Mouse (Mus musculus) ES-Bruce4 (cell line): ENCODE measurements around the gene Glis1. TPM values are rescaled to one million over a fixed set of nuclear protein-coding genes. Genes with fewer than 3 reads are reported as not detected.

Source experiments
- H3K27ac ChIP-seq: 2 replicates; pipeline ENCODE4 v1.5.1; 2012; ENCODE audit warnings: low read length, inconsistent platforms; ENCODE audit not compliant: insufficient read depth
- H3K27me3 ChIP-seq: 2 replicates; pipeline ENCODE4 v1.6.1; 2012; ENCODE audit warnings: mild to moderate bottlenecking, low read length, inconsistent platforms; ENCODE audit not compliant: control insufficient read depth, poor library complexity, insufficient read depth, severe bottlenecking
- H3K36me3 ChIP-seq: 2 replicates; pipeline ENCODE4 v1.6.1; 2012; ENCODE audit warnings: inconsistent platforms, mild to moderate bottlenecking, low read length, moderate library complexity; ENCODE audit not compliant: control insufficient read depth, poor library complexity, insufficient read depth, severe bottlenecking
- H3K4me1 ChIP-seq: one replicate; pipeline ENCODE4 v1.8.1; 2011; ENCODE audit warnings: low read length; ENCODE audit not compliant: control insufficient read depth, insufficient read depth
- H3K4me3 ChIP-seq: 2 replicates; pipeline ENCODE4 v1.5.1; 2011; ENCODE audit warnings: low read depth, mild to moderate bottlenecking, low read length
- H3K9ac ChIP-seq: 2 replicates; pipeline ENCODE4 v1.6.1; 2012; ENCODE audit warnings: low read depth, mild to moderate bottlenecking, inconsistent platforms; ENCODE audit not compliant: poor library complexity, severe bottlenecking
- H3K9me3 ChIP-seq: replicated peaks from 2 replicates; pipeline ENCODE4 v1.6.1; 2012; ENCODE audit warnings: mild to moderate bottlenecking, low read length, inconsistent platforms; ENCODE audit not compliant: control insufficient read depth, poor library complexity, insufficient read depth, severe bottlenecking
- CTCF ChIP-seq: IDR thresholded peaks from one replicate; pipeline ENCODE4 v1.8.1; 2011; ENCODE audit warnings: low read depth, low read length
- EP300 ChIP-seq: IDR thresholded peaks from 2 replicates; pipeline ENCODE4 v1.6.1; 2011; ENCODE audit warnings: low read depth, low read length; ENCODE audit not compliant: insufficient read depth
- POLR2A ChIP-seq: IDR thresholded peaks from one replicate; pipeline ENCODE4 v1.8.1; 2011; ENCODE audit warnings: low read length; ENCODE audit not compliant: insufficient read depth
- polyA plus RNA-seq: library from polyadenylated mRNA; stranded (reverse); fragments of >200 nt; gene quantifications from 2 replicates; pipeline ENCODE4 v1.2.4, GENCODE M21; 2011; ENCODE audit warnings: low read depth; ENCODE audit not compliant: missing spikeins, insufficient read depth, insufficient read length

Glis1 gene
- polyA plus RNA-seq, 1 experiment, result 0.28 TPM

- Histone ChIP-seq H3K36me3 (no peaks in the 10 kb centered on the region), H3K9ac (no peak overlapping the region), H3K4me3 (0 out of 2 replicates have a peak overlapping the region, but pooled peaks have one; percentile 3), H3K27ac (no peak overlapping the region), H3K9me3 (no peaks in the 10 kb centered on the region), H3K4me1 (no peaks in the 10 kb centered on the region), H3K27me3 (no peaks in the 10 kb centered on the region)
- TF ChIP-seq CTCF, result no peak
- TF ChIP-seq POLR2A, result no peak
- TF ChIP-seq EP300, result no peak
These were observed 24.5 kb downstream of the Glis1 start for GRCm38 (mm10) chr4:107458907-107459306.

- no peaks in the 10 kb centered on the region for H3K9me3 ChIP-seq
- H3K4me1 ChIP-seq, result no peaks in the 10 kb centered on the region
- H3K27me3 ChIP-seq, result no peaks in the 10 kb centered on the region
- TF ChIP-seq CTCF, result no peak
- TF ChIP-seq EP300, result no peak
- no peak for TF ChIP-seq POLR2A
- H3K4me3 ChIP-seq, result no peak overlapping the region
- no peaks in the 10 kb centered on the region for H3K36me3 ChIP-seq
- H3K27ac ChIP-seq, result no peak overlapping the region
- no peak overlapping the region for H3K9ac ChIP-seq
These were observed 25.1 kb downstream of the Glis1 start for GRCm38 (mm10) chr4:107459461-107459860.

- no peaks in the 10 kb centered on the region for H3K27me3 ChIP-seq
- no peak overlapping the region for H3K4me3 ChIP-seq
- no peaks in the 10 kb centered on the region for H3K4me1 ChIP-seq
- H3K9me3 ChIP-seq, result no peaks in the 10 kb centered on the region
- H3K27ac ChIP-seq, result no peak overlapping the region
- H3K36me3 ChIP-seq, result no peaks in the 10 kb centered on the region
- TF ChIP-seq CTCF (no peak), POLR2A (no peak), EP300 (no peak)
- H3K9ac ChIP-seq, result no peak overlapping the region
These were observed 26.1 kb downstream of the Glis1 start for GRCm38 (mm10) chr4:107460468-107460867.

DNA sequence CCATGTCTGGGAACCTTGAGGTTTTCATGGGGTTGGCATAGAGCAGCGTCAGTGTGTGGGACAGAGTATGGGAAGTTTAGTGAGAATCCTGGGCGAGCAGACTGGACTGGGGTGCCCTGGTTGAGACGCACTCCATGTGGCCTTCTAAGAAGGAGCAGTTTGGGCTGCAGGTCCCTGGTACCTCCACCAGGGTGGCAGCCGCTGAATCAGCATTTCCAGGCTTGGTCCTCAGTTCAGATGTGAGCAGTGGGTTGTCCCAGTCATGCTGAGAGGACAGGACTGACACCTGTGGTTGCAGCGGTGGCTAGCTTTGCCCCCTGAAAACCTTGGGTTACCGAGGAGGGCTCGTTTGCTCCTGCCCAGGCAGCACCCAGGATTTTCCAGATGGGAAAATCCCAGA is 33.4 kb downstream of the Glis1 start:
- no peaks in the 10 kb centered on the region for H3K27me3 ChIP-seq

GRCm38 (mm10) chr4:107468264-107468663 is 33.9 kb downstream of the Glis1 start:
- TF ChIP-seq CTCF (no peak), POLR2A (no peak), EP300 (no peak)
- H3K4me1 ChIP-seq, result no peaks in the 10 kb centered on the region
- H3K9ac ChIP-seq, result no peak overlapping the region
- no peaks in the 10 kb centered on the region for H3K27me3 ChIP-seq
- H3K9me3 ChIP-seq, result no peaks in the 10 kb centered on the region
- no peaks in the 10 kb centered on the region for H3K36me3 ChIP-seq
- no peak overlapping the region for H3K4me3 ChIP-seq
- no peak overlapping the region for H3K27ac ChIP-seq

More for the DNA sequence above, 33.4 kb downstream of the Glis1 start:
- no peak for TF ChIP-seq CTCF
- TF ChIP-seq POLR2A, result no peak
- no peak for TF ChIP-seq EP300
- H3K9me3 ChIP-seq, result no peaks in the 10 kb centered on the region
- H3K4me1 ChIP-seq, result no peaks in the 10 kb centered on the region
- no peaks in the 10 kb centered on the region for H3K36me3 ChIP-seq
- H3K4me3 ChIP-seq, result no peak overlapping the region
- no peak overlapping the region for H3K9ac ChIP-seq
- H3K27ac ChIP-seq, result no peak overlapping the region

GRCm38 (mm10) chr4:107468768-107469167 is 34.4 kb downstream of the Glis1 start:
- Histone ChIP-seq H3K36me3 (no peaks in the 10 kb centered on the region), H3K9ac (no peak overlapping the region), H3K9me3 (no peaks in the 10 kb centered on the region), H3K4me3 (no peak overlapping the region), H3K27me3 (no peaks in the 10 kb centered on the region), H3K27ac (no peak overlapping the region), H3K4me1 (no peaks in the 10 kb centered on the region)
- TF ChIP-seq EP300 (no peak), POLR2A (no peak), CTCF (no peak)
